Mouse (Mus musculus): ENCODE data around the gene Grm4. TPM values are rescaled to one million over a fixed set of nuclear protein-coding genes. Genes with fewer than 3 reads are reported as not detected.
A peak's percentile ranks its signal among the peaks of the same experiment; 100 is the strongest.

The Grm4 gene
- polyA plus RNA-seq (2012; ENCODE audit: insufficient read depth, low replicate concordance), result not detected in 2 replicates

- Histone ChIP-seq H3K27me3 (replicated peaks) (peaks cover 79% of the 10 kb centered on the region), H3K36me3 (replicated peaks; ENCODE audit: low read length) (no peaks in the 10 kb centered on the region), H3K4me3 (replicated peaks) (no peak within 1 kb of the TSS), H3K9me3 (peaks cover 17% of the 10 kb centered on the region), H3K4me1 (peaks cover 4% of the 10 kb centered on the region; the same call in 1 of the 2 replicates)
- no peak for TF ChIP-seq GATA1 (IDR thresholded peaks at IDR 0.05; ENCODE audit: borderline replicate concordance, low read length)
Observed at GRCm38 (mm10) chr17:27521303-27521702, at the start of gene Grm4. Grm4 (minus strand) TSS chr17:27521403.

GRCm38 (mm10) chr17:27568228-27568627 is 47.0 kb upstream of the Grm4 start:
- H3K27me3 ChIP-seq (replicated peaks), result no peaks in the 10 kb centered on the region

DNA sequence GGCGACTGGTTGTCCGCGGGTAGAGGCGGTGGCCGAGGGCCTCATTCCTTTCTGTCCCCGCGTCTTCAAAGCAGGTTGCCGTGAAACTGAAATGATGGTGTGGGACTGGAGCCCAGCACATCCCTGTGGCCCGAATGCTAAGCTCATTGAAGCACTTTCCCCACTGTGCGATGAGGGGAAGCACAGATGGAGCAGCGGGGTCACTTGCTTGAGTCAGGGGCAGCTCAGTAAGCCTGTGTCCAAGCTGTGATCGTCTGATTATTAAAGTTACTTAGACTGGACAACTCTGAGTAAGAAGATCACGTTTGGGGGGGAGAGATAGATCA is 44.7 kb upstream of the Grm4 start:
- Histone ChIP-seq H3K9me3 (no peaks in the 10 kb centered on the region), H3K27me3 (replicated peaks) (no peaks in the 10 kb centered on the region), H3K4me1 (peaks cover 85% of the 10 kb centered on the region), H3K36me3 (replicated peaks; ENCODE audit: low read length) (peaks cover 63% of the 10 kb centered on the region), H3K4me3 (replicated peaks) (peak overlapping the region; percentile 99)
- no peak for TF ChIP-seq FLI1 (IDR thresholded peaks at IDR 0.05; ENCODE audit: low read length)
- no peak for TF ChIP-seq GATA1 (IDR thresholded peaks at IDR 0.05; ENCODE audit: borderline replicate concordance, low read length)

More at GRCm38 (mm10) chr17:27568228-27568627, 47.0 kb upstream of the Grm4 start:
- Histone ChIP-seq H3K4me1 (peaks cover 93% of the 10 kb centered on the region), H3K4me3 (replicated peaks) (no peak overlapping the region), H3K9me3 (no peaks in the 10 kb centered on the region), H3K36me3 (replicated peaks; ENCODE audit: low read length) (peaks cover 73% of the 10 kb centered on the region)
- TF ChIP-seq FLI1 (IDR thresholded peaks at IDR 0.05; ENCODE audit: low read length) (no peak), GATA1 (IDR thresholded peaks at IDR 0.05; ENCODE audit: borderline replicate concordance, low read length) (no peak)

DNA sequence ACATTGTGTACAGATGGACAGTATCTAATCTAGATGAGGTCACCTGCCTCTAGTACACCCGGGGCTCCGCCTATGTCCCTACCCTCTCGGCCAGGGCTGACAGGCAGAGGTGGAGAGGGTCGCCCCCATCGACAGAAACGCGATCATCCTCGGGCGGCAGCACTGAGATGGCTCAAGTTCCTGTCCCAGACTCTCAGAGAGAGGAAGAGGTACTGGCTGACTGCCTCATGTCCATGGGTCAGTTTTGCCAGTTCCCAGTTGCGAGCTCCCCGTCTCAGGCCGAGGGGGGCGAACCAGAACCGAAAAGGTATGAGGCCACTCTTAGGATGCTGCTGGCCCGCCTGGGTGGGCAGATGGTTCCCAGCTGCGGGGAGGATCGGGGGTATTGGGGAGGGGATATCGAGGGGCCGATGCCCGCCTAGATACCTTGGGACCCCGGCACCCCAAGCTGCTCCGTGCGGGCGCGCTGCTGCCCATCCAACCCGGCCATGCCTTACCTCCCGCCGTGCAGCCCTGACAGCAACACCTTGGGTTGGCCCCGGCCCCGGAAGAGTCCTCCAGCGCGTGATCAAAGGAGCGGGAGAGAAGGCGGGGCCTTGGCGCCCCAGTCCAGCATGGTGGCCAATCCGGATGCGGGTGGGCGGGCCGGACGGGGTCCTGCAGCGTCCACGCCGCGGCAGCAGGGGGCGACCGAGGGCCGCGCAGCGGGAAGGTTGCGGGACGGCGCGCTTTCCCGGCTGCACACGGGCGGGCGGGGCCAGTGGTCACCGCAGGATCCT is 44.1 kb upstream of the Grm4 start, which contains the start of gene AI413582:
Gene AI413582 (minus strand): TSS at position 594 of the 779 bp plus-strand sequence.
- Histone ChIP-seq H3K27me3 (replicated peaks) (no peaks in the 10 kb centered on the region), H3K4me1 (peaks cover 85% of the 10 kb centered on the region), H3K4me3 (replicated peaks) (peak within 1 kb of the TSS; percentile 99), H3K36me3 (replicated peaks; ENCODE audit: low read length) (peaks cover 63% of the 10 kb centered on the region), H3K9me3 (no peaks in the 10 kb centered on the region)
- TF ChIP-seq GATA1 (IDR thresholded peaks at IDR 0.05; ENCODE audit: borderline replicate concordance, low read length) (no peak), FLI1 (IDR thresholded peaks at IDR 0.05; ENCODE audit: low read length) (no peak)

DNA sequence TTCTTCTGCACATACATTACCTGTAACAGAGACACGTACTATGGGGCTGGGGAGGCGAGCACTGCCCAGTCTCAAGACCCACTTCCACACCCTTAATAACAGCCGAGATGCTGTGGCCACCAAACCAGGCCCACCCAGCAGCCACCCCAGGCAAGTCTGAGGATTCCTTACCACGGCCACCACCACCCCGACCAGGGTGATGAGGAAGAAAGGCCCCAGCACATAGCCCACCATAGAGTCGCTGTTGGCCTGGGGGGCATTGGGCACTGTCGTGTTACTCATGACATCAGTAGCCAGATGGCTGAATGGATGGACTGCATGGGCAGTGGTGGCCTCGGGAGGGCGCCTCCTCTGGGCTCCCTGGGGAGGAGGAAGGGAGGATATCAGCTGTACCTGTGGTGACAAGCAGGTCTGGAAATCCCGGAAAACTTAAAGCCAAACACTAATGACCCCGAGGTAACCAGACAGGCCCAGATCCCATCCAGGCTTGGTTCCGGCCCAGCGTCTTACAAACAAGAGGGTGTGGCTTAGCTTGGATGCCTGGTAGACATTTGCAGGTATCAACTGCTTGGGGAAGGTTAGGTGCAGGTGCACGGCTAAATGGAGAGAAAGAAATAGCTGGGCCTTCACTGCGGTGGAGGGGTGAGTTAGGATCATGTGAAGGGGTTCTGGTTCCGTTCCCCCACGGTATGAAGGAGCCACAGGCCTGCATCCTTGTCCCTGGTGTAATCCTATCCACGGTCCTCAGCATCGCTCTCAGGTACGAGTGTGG is 43.4 kb upstream of the Grm4 start:
- peaks cover 61% of the 10 kb centered on the region for H3K36me3 ChIP-seq (replicated peaks; ENCODE audit: low read length)
- TF ChIP-seq FLI1 (IDR thresholded peaks at IDR 0.05; ENCODE audit: low read length), result no peak
- TF ChIP-seq GATA1 (IDR thresholded peaks at IDR 0.05; ENCODE audit: borderline replicate concordance, low read length), result no peak
- H3K4me3 ChIP-seq (replicated peaks), result peak overlapping the region; percentile 99
- no peaks in the 10 kb centered on the region for H3K9me3 ChIP-seq
- peaks cover 85% of the 10 kb centered on the region for H3K4me1 ChIP-seq
- H3K27me3 ChIP-seq (replicated peaks), result no peaks in the 10 kb centered on the region

- no peaks in the 10 kb centered on the region for H3K9me3 ChIP-seq
- peaks cover 59% of the 10 kb centered on the region for H3K36me3 ChIP-seq (replicated peaks; ENCODE audit: low read length)
- peak overlapping the region; percentile 99 for H3K4me3 ChIP-seq (replicated peaks)
- no peaks in the 10 kb centered on the region for H3K27me3 ChIP-seq (replicated peaks)
- H3K4me1 ChIP-seq, result peaks cover 85% of the 10 kb centered on the region
- TF ChIP-seq GATA1 (IDR thresholded peaks at IDR 0.05; ENCODE audit: borderline replicate concordance, low read length) (no peak), FLI1 (IDR thresholded peaks at IDR 0.05; ENCODE audit: low read length) (no peak)
Observed at GRCm38 (mm10) chr17:27563771-27564244, 42.6 kb upstream of the Grm4 start.

DNA sequence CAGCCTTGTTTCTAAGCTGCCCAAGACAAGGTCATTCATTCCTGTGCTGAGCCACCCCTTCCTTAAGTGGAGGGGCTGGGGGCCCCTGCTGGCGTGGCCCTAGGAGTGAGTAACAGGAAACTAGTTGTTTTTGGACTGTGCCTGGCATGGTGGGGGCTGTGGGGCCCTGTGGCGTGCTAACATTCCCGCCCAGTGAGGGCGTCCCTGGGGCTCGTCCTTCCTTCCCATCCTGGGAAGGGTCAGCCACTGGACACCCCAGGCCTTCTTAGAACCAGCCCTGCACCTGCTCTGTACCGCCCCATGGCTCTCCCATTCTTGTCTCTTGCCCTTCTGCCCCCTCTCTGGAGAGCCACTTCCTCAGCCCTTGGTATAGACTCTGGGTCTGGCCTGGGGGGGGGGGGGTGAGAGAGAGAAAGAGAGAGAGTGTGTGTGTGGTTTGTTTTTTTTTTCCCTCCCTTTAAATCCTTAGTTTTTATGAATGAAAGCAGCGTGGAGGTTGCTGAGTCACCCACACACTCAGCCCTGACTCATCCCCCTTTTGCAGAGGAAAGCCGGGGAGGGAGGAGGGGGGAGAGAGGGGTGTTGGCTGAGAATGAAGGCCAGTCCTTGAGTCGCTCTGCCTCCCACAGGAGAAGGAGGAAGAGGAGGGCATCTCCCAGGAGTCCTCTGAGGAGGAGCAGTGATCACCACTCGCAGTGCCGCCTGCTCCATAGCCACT is 40.8 kb upstream of the Grm4 start:
- no peaks in the 10 kb centered on the region for H3K27me3 ChIP-seq (replicated peaks)
- TF ChIP-seq GATA1 (IDR thresholded peaks at IDR 0.05; ENCODE audit: borderline replicate concordance, low read length) (no peak), FLI1 (IDR thresholded peaks at IDR 0.05; ENCODE audit: low read length) (no peak)
- peak overlapping the region; percentile 79 for H3K4me3 ChIP-seq (replicated peaks)
- peaks cover 47% of the 10 kb centered on the region for H3K36me3 ChIP-seq (replicated peaks; ENCODE audit: low read length)
- H3K4me1 ChIP-seq, result peaks cover 82% of the 10 kb centered on the region
- H3K9me3 ChIP-seq, result no peaks in the 10 kb centered on the region

DNA sequence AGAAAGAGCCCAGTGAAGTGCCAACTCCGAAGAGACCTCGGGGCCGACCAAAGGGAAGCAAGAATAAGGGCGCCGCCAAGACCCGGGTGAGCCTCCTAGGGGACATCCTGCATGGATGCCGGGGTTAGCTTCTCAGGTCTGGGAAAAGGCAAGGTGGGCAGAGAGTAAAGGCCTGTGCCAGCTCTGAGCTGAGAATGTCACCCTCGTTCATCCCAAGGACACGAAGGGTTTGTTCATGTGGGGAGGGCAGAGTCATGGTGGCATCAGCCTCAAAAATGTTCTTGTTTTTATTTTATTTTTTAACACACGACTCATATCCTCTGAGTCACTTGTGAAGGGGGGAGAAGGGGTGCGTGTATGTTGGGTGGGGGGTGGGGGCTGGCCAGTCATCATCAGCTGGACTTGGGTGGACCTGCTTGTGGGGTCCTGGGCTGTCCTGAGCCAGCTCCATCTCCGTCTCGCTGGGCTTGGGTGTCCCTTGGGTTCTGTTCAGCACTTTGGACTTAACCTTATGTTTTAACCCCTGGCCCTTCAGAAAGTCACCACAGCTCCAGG is 39.8 kb upstream of the Grm4 start:
- Histone ChIP-seq H3K9me3 (no peaks in the 10 kb centered on the region), H3K27me3 (replicated peaks) (no peaks in the 10 kb centered on the region), H3K4me1 (peaks cover 73% of the 10 kb centered on the region), H3K36me3 (replicated peaks; ENCODE audit: low read length) (peaks cover 45% of the 10 kb centered on the region), H3K4me3 (replicated peaks) (peak overlapping the region; percentile 50)
- TF ChIP-seq GATA1 (IDR thresholded peaks at IDR 0.05; ENCODE audit: borderline replicate concordance, low read length) (no peak), FLI1 (IDR thresholded peaks at IDR 0.05; ENCODE audit: low read length) (no peak)

DNA sequence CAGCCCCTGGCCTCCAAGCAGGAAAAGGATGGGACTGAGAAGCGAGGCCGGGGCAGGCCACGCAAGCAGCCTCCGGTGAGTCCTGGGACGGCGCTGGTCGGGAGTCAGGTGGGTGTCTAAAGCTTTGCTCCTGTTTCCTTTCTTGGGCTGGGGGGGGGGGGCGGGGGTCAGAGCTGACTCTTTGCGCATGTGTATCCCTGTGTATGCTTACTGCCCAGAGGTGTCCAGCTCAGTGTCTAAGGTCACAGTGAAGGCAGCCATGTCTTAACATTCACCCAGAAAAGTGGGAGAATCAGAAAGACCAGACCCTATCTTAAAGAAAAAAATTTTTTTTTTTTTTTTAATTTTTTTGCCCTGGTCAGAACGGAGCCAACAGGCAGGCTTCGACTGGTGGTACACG is 38.4 kb upstream of the Grm4 start:
- H3K36me3 ChIP-seq (replicated peaks; ENCODE audit: low read length), result peaks cover 42% of the 10 kb centered on the region
- H3K4me3 ChIP-seq (replicated peaks), result peak overlapping the region; percentile 81
- H3K27me3 ChIP-seq (replicated peaks), result no peaks in the 10 kb centered on the region
- no peak for TF ChIP-seq GATA1 (IDR thresholded peaks at IDR 0.05; ENCODE audit: borderline replicate concordance, low read length)
- no peak for TF ChIP-seq FLI1 (IDR thresholded peaks at IDR 0.05; ENCODE audit: low read length)
- H3K4me1 ChIP-seq, result peaks cover 76% of the 10 kb centered on the region
- no peaks in the 10 kb centered on the region for H3K9me3 ChIP-seq
